Mouse (Mus musculus) lung, postnatal 4 days (tissue): ENCODE results near the gene A430078G23Rik.
A peak's percentile ranks its signal among the peaks of the same experiment; 100 is the strongest.
"Not testable (repeated sequence)": the region's sequence is repeated elsewhere in the genome, so short reads cannot be mapped to it uniquely, and the experiment has no call there.

Source experiments
- DNase-seq, 2 experiments: peaks; one replicate each; pipeline ENCODE4 v3.0.0; 2021

A430078G23Rik gene

DNA sequence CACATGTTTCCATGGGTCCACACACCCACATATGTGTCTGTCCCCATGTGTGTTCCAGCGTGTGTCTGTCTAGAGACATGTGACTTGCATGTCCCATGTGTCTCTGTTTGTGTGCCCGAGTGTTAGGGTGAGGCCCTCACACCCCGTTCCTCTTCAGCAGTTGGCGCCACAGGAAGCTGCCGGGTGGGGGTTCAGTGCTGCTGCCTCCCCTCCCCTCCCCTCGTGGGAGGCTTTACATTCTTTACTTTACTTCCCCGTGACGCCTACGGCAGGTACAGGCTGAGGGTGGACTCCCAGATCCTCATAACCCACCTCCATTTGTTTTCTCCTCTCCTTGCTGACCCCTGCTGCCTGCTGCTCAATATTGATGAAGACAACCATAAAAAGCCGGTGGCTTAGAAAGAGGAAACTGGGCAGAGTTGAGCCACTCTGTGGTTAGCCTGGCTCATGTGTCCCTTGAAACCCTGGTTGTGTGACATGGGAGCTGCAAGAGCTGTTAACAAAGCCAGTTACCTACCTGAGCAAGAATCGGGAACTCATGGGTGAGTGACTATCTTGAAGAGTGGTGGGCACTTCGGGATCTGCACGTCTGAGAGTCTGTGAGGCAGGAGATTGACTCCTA, at the start of gene A430078G23Rik:
Gene A430078G23Rik (plus strand): TSS at position 227 of the 622 bp plus-strand sequence.
- DNase-seq: peak; percentile 62 to 69

GRCm38 (mm10) chr8:3308205-3308800, 44.9 kb upstream of the A430078G23Rik start:
- DNase-seq: not testable (repeated sequence)

DNA sequence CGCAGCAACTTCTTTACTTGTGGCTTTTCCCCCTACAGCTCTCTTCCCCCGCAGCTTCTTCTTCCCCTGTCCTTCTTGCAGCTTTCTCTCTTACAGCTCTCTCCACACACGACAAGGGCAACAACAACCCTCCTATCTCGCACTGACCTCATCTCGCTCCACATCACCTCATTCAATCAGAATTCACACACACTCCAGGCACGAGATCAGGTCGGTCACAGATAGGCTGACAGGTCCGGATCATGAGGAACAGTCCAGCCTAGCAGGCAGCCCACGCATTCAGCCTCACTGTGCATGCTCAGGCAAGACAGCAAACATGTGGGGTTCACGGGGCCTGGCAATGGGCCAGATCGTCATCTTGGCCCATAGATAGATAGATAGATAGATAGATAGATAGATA, 43.6 kb upstream of the A430078G23Rik start:
- no peak for DNase-seq

GRCm38 (mm10) chr8:3311482-3311881, 41.7 kb upstream of the A430078G23Rik start:
- DNase-seq: no peak

DNA sequence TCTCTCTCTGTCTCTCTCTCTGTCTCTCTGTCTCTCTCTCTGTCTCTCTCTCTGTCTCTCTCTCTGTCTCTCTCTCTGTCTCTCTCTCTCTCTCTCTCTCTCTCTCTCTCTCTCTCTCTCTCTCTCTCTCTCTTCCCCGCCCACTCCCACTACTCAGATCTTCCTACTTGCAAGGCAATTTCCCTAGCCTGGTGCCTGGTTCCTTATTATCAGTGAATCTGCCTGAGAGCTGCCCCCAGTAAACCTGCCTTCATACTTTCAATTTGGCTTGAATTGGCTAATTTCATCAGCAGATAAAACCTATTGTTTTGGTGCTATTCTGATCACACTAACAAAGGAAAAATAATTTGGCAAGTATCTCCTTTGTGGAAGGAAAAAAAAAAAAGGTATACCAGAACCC, 39.8 kb upstream of the A430078G23Rik start:
- not testable (repeated sequence) for DNase-seq

DNA sequence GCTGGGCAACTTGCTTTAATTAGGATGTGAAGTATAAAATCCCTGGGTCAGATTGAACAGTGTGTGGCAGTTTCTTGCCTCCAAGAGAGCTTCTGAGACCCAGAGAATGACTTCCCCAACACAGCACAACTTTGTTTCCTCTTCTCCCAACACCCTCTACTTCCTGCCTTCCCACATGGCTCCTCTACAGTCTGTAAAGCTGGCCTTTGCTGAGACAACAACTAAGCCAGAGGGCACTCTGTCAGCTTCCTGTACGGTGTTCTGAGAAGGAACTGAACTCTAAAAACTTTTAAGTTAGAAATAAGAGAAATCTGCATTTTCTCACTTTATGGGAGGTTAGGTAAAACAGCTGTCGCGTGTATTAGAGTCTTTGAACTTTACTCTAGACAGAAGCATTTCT, 39.4 kb upstream of the A430078G23Rik start:
- DNase-seq: no peak

DNA sequence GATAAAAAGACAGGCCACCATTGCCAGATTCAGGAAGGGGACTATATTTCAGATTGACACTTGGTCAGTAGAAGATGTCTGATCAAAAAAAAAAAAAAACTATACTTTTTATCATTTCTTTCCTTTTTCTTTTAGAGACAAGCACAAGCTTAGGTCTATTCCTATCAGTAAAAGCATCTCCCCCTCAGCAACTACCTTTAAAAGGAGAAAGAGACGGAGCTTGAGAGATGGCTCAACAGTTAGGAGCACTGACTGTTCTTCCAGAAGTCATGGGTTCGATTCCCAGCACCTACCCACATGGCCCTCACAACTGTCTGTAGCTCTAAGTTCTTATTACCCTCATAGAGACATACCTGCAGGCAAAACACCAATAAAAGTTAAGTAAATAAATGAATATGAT, 38.9 kb upstream of the A430078G23Rik start:
- no peak for DNase-seq

- DNase-seq: no peak
These were observed 36.6 kb upstream of the A430078G23Rik start for GRCm38 (mm10) chr8:3316585-3316984.

DNA sequence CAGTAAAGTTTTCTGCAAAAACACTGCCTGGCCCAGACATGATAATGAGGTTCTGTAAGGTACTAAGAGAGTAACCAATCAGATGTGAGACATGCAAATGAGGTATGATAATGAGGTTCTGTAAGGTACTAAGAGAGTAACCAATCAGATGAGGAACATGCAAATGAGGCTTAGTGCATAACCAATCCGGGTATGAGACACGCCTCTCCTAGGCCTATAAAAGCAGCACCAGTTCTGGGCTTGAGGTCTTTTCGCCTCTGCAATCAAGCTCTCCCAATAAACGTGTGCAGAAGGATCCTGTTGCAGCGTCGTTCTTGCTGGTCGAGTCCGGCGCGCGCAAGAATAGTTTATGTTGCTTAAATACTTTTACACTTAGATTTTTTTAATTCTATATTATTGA, 33.9 kb upstream of the A430078G23Rik start:
- DNase-seq: not testable (repeated sequence)

- no peak for DNase-seq
These were observed 29.0 kb upstream of the A430078G23Rik start for GRCm38 (mm10) chr8:3324253-3324652.

- DNase-seq: no peak
These were observed 26.2 kb upstream of the A430078G23Rik start for GRCm38 (mm10) chr8:3327056-3327455.

DNA sequence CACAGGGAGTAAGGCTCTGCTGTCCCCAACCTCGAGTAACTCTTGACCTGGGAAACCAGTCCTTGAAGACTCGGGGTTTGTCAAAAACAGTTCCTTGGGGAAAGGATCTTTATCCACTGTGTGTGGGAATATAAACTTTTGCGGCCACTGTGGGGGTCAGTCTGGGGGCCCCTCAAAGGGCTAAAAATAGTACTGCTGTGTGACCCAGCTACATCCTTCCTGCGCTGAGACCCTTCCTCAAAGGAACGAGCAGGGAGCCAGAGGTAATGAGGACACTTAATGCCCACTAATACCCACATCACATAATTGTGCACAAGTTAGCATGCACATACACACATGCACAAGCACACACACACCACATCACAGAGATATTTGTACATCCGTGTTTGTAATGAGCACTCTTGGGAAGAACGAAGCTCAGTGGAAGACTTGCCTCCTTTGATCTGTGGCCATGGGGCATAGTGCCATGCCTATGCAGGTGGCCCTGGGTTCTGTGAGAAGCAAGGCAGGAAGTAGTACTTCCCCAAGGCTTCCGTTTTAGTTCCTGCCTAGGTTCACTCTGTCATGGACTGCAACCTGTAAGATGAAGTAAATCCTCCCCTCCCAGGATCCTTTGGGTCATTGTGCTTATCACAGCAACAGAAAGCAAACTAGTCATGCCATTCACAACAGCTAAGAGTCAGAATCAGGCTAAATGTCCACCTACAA, 25.5 kb upstream of the A430078G23Rik start:
- no peak for DNase-seq

DNA sequence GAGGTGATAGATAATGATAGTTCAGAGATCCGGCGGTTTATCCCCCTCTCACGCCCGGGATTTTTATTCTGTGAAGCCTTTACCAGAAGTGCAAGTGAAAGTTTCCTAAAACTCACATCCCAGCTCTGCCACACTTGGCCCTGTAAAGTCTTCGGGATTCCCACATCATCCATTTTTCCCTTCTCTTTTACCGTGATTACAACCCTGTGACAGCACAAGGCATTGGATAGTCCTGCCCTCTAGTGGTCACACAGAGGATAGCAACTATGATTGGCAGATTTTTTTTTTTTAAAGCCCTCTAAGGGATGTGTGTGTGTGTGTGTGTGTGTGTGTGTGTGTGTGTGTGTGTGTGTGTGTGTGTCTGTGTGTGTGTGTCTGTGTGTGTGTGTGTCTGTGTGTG, 22.6 kb upstream of the A430078G23Rik start:
- DNase-seq: peak in 1 of 2 experiments; percentile 64

DNA sequence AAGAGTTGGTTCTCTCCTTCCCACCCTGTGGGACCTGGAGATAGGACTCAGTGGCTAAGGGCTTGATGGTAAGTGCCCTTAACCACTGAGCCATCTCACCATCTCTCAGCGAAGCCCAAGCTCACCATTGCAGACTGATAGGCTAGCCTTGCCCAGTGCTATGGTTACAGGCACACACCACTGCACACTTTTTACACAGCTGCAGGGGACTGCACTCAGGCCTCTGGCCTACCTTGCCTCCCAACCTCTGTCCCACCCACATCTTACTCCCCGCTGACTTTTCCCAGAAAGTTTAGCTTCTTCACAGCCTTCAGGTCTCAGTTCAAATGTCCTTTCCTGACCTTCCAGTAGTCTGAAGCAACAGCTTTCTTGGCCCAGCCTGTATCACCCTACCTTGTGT, 21.5 kb upstream of the A430078G23Rik start:
- DNase-seq: no peak

DNA sequence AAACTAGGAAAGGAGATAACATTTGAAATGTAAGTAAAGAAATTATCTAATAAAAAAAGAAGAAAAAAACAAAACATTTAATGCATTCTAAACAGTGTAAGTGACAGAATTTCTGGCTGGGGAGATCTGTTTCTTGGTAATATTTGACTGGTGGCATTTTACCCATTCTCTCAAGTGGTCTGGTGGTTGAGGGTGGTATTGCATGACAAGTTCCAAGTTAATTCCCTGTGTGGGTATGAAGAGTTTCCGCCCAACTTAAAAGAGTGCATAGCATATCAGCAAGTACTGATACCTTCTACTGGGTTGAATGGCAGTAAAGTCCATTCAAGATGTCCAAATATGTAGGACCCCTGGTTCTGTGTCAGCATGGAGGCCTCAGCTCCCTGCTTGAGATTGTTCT, 17.3 kb upstream of the A430078G23Rik start:
- no peak for DNase-seq

GRCm38 (mm10) chr8:3336658-3337524, 16.3 kb upstream of the A430078G23Rik start:
- DNase-seq: peak in 1 of 2 experiments; percentile 58

DNA sequence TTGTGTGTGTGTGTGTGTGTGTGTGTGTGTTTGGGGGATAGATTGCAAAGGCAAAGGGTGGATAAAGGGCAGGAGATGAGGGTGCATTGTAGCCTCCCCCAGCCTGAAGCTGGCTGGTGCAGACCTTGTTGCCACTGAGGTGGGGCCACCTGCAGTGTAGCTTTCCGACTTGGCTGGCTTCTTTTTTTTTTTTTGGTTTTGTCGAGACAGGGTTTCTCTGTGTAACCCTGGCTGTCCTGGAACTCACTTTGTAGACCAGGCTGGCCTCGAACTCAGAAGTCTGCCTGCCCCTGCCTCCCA, 15.7 kb upstream of the A430078G23Rik start:
- DNase-seq: not testable (repeated sequence)

DNA sequence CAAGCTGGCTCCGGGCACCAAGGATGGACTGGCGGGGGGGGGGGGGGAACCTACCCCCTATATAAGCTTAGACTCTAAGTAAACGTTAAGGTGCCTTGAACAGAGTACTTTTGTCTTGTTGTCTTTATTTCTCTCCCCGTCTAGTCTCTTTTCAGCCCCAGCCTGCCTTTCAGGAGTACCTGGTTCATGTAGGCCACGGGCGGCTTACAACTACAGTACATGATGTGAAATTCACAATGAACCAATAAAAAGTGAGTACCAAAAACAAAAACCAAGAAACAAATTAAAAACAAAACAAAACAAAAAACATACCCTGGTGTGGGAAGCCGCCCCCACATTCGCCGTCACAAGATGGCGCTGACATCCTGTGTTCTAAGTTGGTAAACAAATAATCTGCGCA, 15.2 kb upstream of the A430078G23Rik start:
- no peak for DNase-seq

DNA sequence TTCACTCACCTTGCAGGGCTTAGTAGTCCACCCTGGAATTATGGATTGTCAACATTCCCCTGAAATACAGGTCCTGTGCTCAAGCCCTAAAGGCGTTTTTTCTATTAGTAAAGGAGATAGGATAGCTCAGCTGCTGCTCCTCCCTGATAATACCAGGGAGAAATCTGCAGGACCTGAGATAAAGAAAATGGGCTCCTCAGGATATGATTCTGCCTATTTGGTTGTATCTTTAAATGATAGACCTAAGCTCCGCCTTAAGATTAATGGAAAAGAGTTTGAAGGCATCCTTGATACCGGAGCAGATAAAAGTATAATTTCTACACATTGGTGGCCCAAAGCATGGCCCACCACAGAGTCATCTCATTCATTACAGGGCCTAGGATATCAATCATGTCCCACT, 12.5 kb upstream of the A430078G23Rik start:
- DNase-seq: not testable (repeated sequence)

DNA sequence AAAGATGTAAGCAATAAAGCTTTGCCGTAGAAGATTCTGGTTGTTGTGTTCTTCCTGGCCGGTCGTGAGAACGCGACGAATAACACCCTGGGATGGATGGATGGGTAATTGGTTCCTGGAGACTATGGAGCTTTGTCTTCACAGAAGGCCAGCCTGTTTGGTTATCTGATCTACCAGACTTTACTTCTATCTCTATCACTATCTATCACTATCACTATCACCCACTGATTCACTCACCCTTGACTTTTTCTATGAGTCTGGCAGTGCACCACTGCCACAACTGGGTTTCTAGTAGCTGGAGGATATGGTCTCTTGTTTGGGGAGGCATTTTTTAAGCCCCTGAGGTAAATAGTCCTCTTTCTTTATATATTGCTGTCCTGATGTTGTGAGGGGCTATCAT, 7.9 kb upstream of the A430078G23Rik start:
- DNase-seq: no peak

GRCm38 (mm10) chr8:3346691-3347413, 6.4 kb upstream of the A430078G23Rik start:
- no peak for DNase-seq

- DNase-seq: no peak
These were observed 4.9 kb upstream of the A430078G23Rik start for GRCm38 (mm10) chr8:3348142-3348823.
